Mouse (Mus musculus) bone marrow macrophage, adult 2 months (primary cell): ENCODE measurements around the gene Dcun1d5.

Experiments used
- CTCF ChIP-seq: IDR thresholded peaks from 2 replicates; pipeline ENCODE4 v1.5.1; 2012; ENCODE audit warnings: low read depth, mild to moderate bottlenecking, low read length, moderate library complexity
- POLR2A ChIP-seq: IDR thresholded peaks from 2 replicates; pipeline ENCODE4 v1.6.1; 2012; ENCODE audit warnings: mild to moderate bottlenecking, low read depth, low read length, borderline replicate concordance

DNA sequence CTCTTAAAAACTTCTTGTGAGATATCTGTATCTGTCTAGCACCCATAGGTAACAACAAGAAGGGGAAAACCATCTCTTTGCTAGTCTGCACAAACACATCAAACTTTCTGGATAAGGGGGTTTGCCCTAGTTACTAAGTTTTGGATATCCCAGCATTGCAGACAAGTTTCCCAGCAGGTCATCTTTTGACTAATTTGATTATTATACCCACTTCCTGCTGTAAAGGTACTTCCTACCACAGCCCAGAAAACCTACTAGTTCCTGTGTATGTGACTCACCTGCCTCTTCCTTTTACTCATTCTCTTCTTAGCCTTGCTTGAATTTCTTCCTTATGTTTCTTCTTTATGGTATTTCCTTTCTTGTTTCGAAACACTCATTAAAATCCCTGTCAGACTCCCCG, 55.6 kb downstream of the Dcun1d5 start:
- TF ChIP-seq POLR2A (no peak), CTCF (no peak)
